Mouse (Mus musculus) intestine, embryonic 16.5 days (tissue): ENCODE data around the gene Dscam. TPM values are rescaled to one million over a fixed set of nuclear protein-coding genes. Genes with fewer than 3 reads are reported as not detected.

Experiments
- ATAC-seq: fragments of 200-750 bp; cut with Nextera tagmentation; 2 replicates; pipeline ENCODE4 v1.8.0; 2017; ENCODE audit warnings: moderate TSS enrichment, moderate library complexity
- H3K27ac ChIP-seq: fragments of 300-500 bp; sonication (generic); 2 replicates; pipeline ENCODE4 v1.5.1; 2014; ENCODE audit warnings: mild to moderate bottlenecking, low read length
- H3K27me3 ChIP-seq: fragments of 300-500 bp; sonication (generic); replicated peaks from 2 replicates; pipeline ENCODE4 v1.6.1; 2014; ENCODE audit warnings: low read length, control low read depth, mixed read lengths; ENCODE audit not compliant: control insufficient read depth, insufficient read depth
- H3K36me3 ChIP-seq: fragments of 300-500 bp; sonication (generic); 2 replicates; pipeline ENCODE4 v1.6.1; 2014; ENCODE audit warnings: low read length, control low read depth; ENCODE audit not compliant: control insufficient read depth, insufficient read depth
- H3K4me1 ChIP-seq: fragments of 300-500 bp; sonication (generic); 2 replicates; pipeline ENCODE4 v1.6.1; 2014; ENCODE audit warnings: low read length, control low read depth, mixed read lengths; ENCODE audit not compliant: control insufficient read depth, insufficient read depth
- H3K4me2 ChIP-seq: fragments of 300-500 bp; sonication (generic); 2 replicates; pipeline ENCODE4 v1.6.1; 2014; ENCODE audit warnings: low read depth, low read length, control low read depth
- H3K4me3 ChIP-seq: fragments of 300-500 bp; sonication (generic); 2 replicates; pipeline ENCODE4 v1.5.1; 2014; ENCODE audit warnings: mild to moderate bottlenecking, low read length
- H3K9ac ChIP-seq: fragments of 300-500 bp; sonication (generic); 2 replicates; pipeline ENCODE4 v1.6.1; 2014; ENCODE audit warnings: low read depth, low read length
- H3K9me3 ChIP-seq: fragments of 300-500 bp; sonication (generic); 2 replicates; pipeline ENCODE4 v1.6.1; 2016; ENCODE audit warnings: low read length, control low read depth; ENCODE audit not compliant: control insufficient read depth
- WGBS: fragments of 180-500 bp; shearing (Covaris S2); extraction: QIAGEN DNeasy Blood & Tissue Kit; methylation state at CpG from one replicate; pipeline ENCODE4 v1.1.7; 2014; 5-methylcytosine and 5-hydroxymethylcytosine counted together
- polyA plus RNA-seq: library from polyadenylated mRNA; unstranded; fragments of >200 nt; fragmentation: Nextera tagmentation; extraction: Ambion mirVana; gene quantifications from 2 replicates; pipeline ENCODE4 v1.2.1, GENCODE M21; 2015

The Dscam gene
- polyA plus RNA-seq, 1 experiment from 2014 or later, result 0.21 TPM

- Histone ChIP-seq H3K4me3 (no peak overlapping the region), H3K9ac (no peak overlapping the region), H3K27me3 (no peaks in the 10 kb centered on the region), H3K36me3 (no peaks in the 10 kb centered on the region), H3K27ac (no peak overlapping the region), H3K4me1 (no peaks in the 10 kb centered on the region), H3K4me2 (no peak overlapping the region), H3K9me3 (no peaks in the 10 kb centered on the region)
- 42% methylated on average over 1 of the region's 1 CpGs for WGBS
- ATAC-seq, result no peak
These were observed 481.1 kb downstream of the Dscam start for GRCm38 (mm10) chr16:96689419-96689818.

GRCm38 (mm10) chr16:96685065-96685464 is 485.5 kb downstream of the Dscam start:
- H3K4me1 ChIP-seq, result no peaks in the 10 kb centered on the region
- no peaks in the 10 kb centered on the region for H3K9me3 ChIP-seq
- no peak overlapping the region for H3K4me2 ChIP-seq
- no peak for ATAC-seq
- 92% methylated on average over 14 of the region's 14 CpGs for WGBS
- H3K27ac ChIP-seq, result no peak overlapping the region
- no peaks in the 10 kb centered on the region for H3K27me3 ChIP-seq
- H3K4me3 ChIP-seq, result no peak overlapping the region
- no peaks in the 10 kb centered on the region for H3K36me3 ChIP-seq
- no peak overlapping the region for H3K9ac ChIP-seq

- Histone ChIP-seq H3K27ac (no peak overlapping the region), H3K4me2 (no peak overlapping the region), H3K27me3 (no peaks in the 10 kb centered on the region), H3K4me3 (no peak overlapping the region), H3K9ac (no peak overlapping the region), H3K4me1 (no peaks in the 10 kb centered on the region), H3K36me3 (no peaks in the 10 kb centered on the region), H3K9me3 (no peaks in the 10 kb centered on the region)
- no peak for ATAC-seq
- 22% methylated on average over 4 of the region's 4 CpGs for WGBS
These were observed 486.0 kb downstream of the Dscam start for GRCm38 (mm10) chr16:96684581-96684980.

- Histone ChIP-seq H3K36me3 (no peaks in the 10 kb centered on the region), H3K27me3 (no peaks in the 10 kb centered on the region), H3K4me3 (no peak overlapping the region), H3K27ac (no peak overlapping the region), H3K9me3 (no peaks in the 10 kb centered on the region), H3K4me2 (no peak overlapping the region), H3K4me1 (no peaks in the 10 kb centered on the region), H3K9ac (no peak overlapping the region)
- ATAC-seq, result no peak
- 68% methylated on average over 5 of the region's 5 CpGs for WGBS
These were observed 488.1 kb downstream of the Dscam start for GRCm38 (mm10) chr16:96682289-96682972.

- Histone ChIP-seq H3K4me3 (no peak overlapping the region), H3K4me1 (0 out of 2 replicates have a peak, but pooled peaks cover 2% of the 10 kb centered on the region), H3K9ac (no peak overlapping the region), H3K27ac (no peak overlapping the region), H3K9me3 (no peaks in the 10 kb centered on the region), H3K4me2 (no peak overlapping the region), H3K36me3 (no peaks in the 10 kb centered on the region), H3K27me3 (no peaks in the 10 kb centered on the region)
- WGBS, result 83% methylated on average over 8 of the region's 8 CpGs
- ATAC-seq, result no peak
These were observed 490.6 kb downstream of the Dscam start for GRCm38 (mm10) chr16:96679981-96680380.

DNA sequence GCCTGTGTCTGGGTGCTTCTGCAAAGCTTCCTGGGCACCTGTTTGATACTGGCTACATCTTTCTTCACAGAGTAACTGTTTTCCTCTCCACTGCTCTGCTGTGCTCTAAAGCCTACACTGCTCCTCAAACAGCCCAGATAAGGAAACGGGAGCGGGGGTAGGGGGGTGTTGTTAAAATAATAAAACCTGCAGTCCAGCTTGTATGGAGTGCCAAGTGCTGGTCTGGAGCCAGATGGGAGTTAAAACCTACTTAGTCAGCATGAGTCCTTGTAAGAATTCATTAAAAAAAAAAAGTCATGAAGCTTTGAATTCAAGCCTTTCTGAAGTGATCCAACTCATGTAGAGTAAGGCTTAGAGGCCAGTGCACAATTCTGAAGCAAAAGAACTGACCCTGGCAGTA is 493.1 kb downstream of the Dscam start:
- H3K9ac ChIP-seq, result no peak overlapping the region
- no peak overlapping the region for H3K4me2 ChIP-seq
- no peak for ATAC-seq
- no peaks in the 10 kb centered on the region for H3K36me3 ChIP-seq
- 39% methylated on average over 2 of the region's 2 CpGs for WGBS
- H3K4me1 ChIP-seq, result 0 out of 2 replicates have a peak, but pooled peaks cover 2% of the 10 kb centered on the region
- no peaks in the 10 kb centered on the region for H3K9me3 ChIP-seq
- no peak overlapping the region for H3K27ac ChIP-seq
- H3K4me3 ChIP-seq, result no peak overlapping the region
- H3K27me3 ChIP-seq, result no peaks in the 10 kb centered on the region

DNA sequence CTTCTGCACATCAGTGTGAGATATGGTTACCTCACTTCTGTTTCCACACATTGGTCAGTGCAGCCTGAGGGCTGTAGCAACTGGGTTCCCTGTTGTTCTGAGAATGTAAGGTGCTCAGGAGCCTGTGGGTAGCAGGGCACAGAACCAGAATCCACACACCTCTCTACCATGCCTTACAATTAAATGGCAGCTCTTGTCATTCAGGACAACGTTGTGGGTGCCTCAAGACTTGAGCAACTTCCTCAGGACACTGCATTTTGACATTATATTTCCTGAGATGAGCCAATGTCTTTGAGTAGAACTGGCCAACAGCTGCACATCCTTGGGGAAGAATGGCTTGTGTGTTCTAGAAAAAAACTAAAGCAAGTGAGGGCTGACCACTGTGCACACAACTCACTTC is 493.9 kb downstream of the Dscam start:
- Histone ChIP-seq H3K36me3 (no peaks in the 10 kb centered on the region), H3K27ac (no peak overlapping the region), H3K4me1 (0 out of 2 replicates have a peak, but pooled peaks cover 2% of the 10 kb centered on the region), H3K9ac (no peak overlapping the region), H3K4me2 (no peak overlapping the region), H3K27me3 (no peaks in the 10 kb centered on the region), H3K4me3 (no peak overlapping the region), H3K9me3 (no peaks in the 10 kb centered on the region)
- no peak for ATAC-seq
- WGBS, result 86% methylated on average over 1 of the region's 1 CpGs

- H3K36me3 ChIP-seq, result no peaks in the 10 kb centered on the region
- H3K4me1 ChIP-seq, result 0 out of 2 replicates have a peak, but pooled peaks cover 2% of the 10 kb centered on the region
- ATAC-seq, result no peak
- no peaks in the 10 kb centered on the region for H3K9me3 ChIP-seq
- H3K4me3 ChIP-seq, result no peak overlapping the region
- no peak overlapping the region for H3K9ac ChIP-seq
- H3K27me3 ChIP-seq, result no peaks in the 10 kb centered on the region
- 64% methylated on average over 25 of the region's 25 CpGs for WGBS
- no peak overlapping the region for H3K4me2 ChIP-seq
- no peak overlapping the region for H3K27ac ChIP-seq
These were observed 497.2 kb downstream of the Dscam start for GRCm38 (mm10) chr16:96673191-96673847.

- ATAC-seq, result no peak
These were observed 498.8 kb downstream of the Dscam start for GRCm38 (mm10) chr16:96671603-96672374.

More at GRCm38 (mm10) chr16:96671603-96672374, 498.8 kb downstream of the Dscam start:
- Histone ChIP-seq H3K9me3 (no peaks in the 10 kb centered on the region), H3K4me1 (0 out of 2 replicates have a peak, but pooled peaks cover 2% of the 10 kb centered on the region), H3K27me3 (no peaks in the 10 kb centered on the region), H3K4me2 (no peak overlapping the region), H3K9ac (no peak overlapping the region), H3K36me3 (no peaks in the 10 kb centered on the region), H3K4me3 (no peak overlapping the region), H3K27ac (no peak overlapping the region)
- 59% methylated on average over 11 of the region's 11 CpGs for WGBS
